Mouse (Mus musculus) heart, postnatal 0 days (tissue): ENCODE measurements at regions not wholly inside any gene's neighbourhood (a gene's known extent, or its start where the extent isn't known, plus 50 kb on each side); places are given as distances from the start of the nearest gene placed in this dataset.

Experiments used
- CTCF ChIP-seq: IDR thresholded peaks from 2 replicates; pipeline ENCODE4 v1.5.1; 2016; ENCODE audit warnings: antibody characterized with exemption, control low read depth, low read depth
- EP300 ChIP-seq: IDR thresholded peaks from 2 replicates; pipeline ENCODE4 v1.6.1; 2016; ENCODE audit warnings: antibody characterized with exemption, low read depth

GRCm38 (mm10) chr7:129914871-129915270, 323.2 kb downstream of the Wdr11 start:
- no peak for TF ChIP-seq CTCF
- no peak for TF ChIP-seq EP300
